In the genomic region with DNA sequence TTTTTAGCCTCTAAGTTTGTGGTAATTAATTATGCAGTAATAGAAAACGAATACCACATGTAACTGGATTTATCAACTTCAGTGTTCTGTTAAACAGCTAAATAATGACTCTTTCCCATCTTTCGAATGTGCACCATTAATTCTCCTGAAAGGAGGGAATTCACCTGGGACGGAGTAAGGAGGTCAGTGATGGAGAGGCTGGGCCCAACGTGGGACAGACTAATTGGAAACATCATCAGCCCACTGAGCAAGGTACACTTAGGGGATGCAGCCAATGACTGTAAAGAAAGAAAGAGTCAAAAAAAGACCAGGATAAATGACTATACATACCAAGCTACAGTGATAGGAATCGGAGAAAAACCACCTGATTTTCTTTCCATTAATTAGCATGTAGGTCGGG, we compare ENCODE assay signal across 24 mouse cellular contexts.
"Had no signal": no experiment of that assay in that cellular context is flagged by ENCODE, and none has a peak within 500 bp of the region (broad histone marks: within the 10 kb centered on the region; RNA-seq: fewer than 3 reads in every experiment).

No protein-coding gene starts in this region.

- H3K4me1 ChIP-seq: limb, embryonic 12.5 days; liver, embryonic 13.5 days; liver, embryonic 15.5 days had no signal

- DNase-seq: forebrain, postnatal 0 days; gastrocnemius, postnatal 14 days; gastrocnemius, postnatal 36 days; heart, adult 2 months; heart, postnatal 36 days; kidney, adult 11 months; kidney, adult 2 months; kidney, adult 9 months; kidney, postnatal 14 days; kidney, postnatal 36 days; layer of hippocampus, adult 9-11 months; layer of hippocampus, postnatal 36 days; liver; liver, embryonic 13.5 days had no signal

- H3K9me3 ChIP-seq: heart, embryonic 13.5 days; heart, embryonic 15.5 days; kidney, embryonic 15.5 days; limb, embryonic 10.5 days; limb, embryonic 12.5 days; liver, embryonic 13.5 days; liver, embryonic 15.5 days had no signal

- H3K27ac ChIP-seq: heart, adult 2 months; heart, embryonic 13.5 days; heart, embryonic 15.5 days; kidney, embryonic 15.5 days; kidney, postnatal 0 days; limb, embryonic 10.5 days; limb, embryonic 12.5 days; liver, embryonic 13.5 days; liver, embryonic 15.5 days had no signal

- H3K27me3 ChIP-seq: heart, embryonic 13.5 days; heart, embryonic 15.5 days; kidney, embryonic 15.5 days; limb, embryonic 12.5 days; liver, embryonic 13.5 days; liver, embryonic 15.5 days had no signal

- ATAC-seq: forebrain, postnatal 0 days; intestine, embryonic 16.5 days had no signal

- H3K4me3 ChIP-seq: heart, adult 2 months; heart, embryonic 13.5 days; heart, embryonic 15.5 days; kidney, embryonic 15.5 days; limb, embryonic 10.5 days; limb, embryonic 12.5 days; liver, embryonic 13.5 days; liver, embryonic 15.5 days had no signal

- H3K36me3 ChIP-seq: heart, embryonic 13.5 days; heart, embryonic 15.5 days; kidney, embryonic 15.5 days; limb, embryonic 10.5 days; limb, embryonic 12.5 days; liver, embryonic 13.5 days; liver, embryonic 15.5 days had no signal

- H3K4me2 ChIP-seq: heart, embryonic 11.5 days; heart, embryonic 13.5 days; heart, embryonic 15.5 days; kidney, embryonic 15.5 days; limb, embryonic 12.5 days; liver, embryonic 11.5 days; liver, embryonic 13.5 days; liver, embryonic 15.5 days had no signal

- H3K9ac ChIP-seq: forebrain, postnatal 0 days; heart, embryonic 13.5 days; heart, embryonic 15.5 days; kidney, embryonic 15.5 days; limb, embryonic 12.5 days; liver, embryonic 13.5 days; liver, embryonic 15.5 days had no signal
